Mouse (Mus musculus) adrenal gland, postnatal 14 days (tissue): ENCODE results near the gene Nat8f4. TPM values are rescaled to one million over a fixed set of nuclear protein-coding genes. Genes with fewer than 3 reads are reported as not detected.

Experiments
- total RNA-seq: library from RNA; stranded (reverse); gene quantifications from 2 replicates; pipeline ENCODE4 v1.2.3, GENCODE M21; 2021

Nat8f4 gene
- total RNA-seq, 1 experiment from 2014 or later: 6.1 TPM

Other genes with a start within 250 kb of the Nat8f4 start
- 0.53 and 1.1 TPM in 2 replicates for gene Nat8f7, start 191.7 kb downstream of the Nat8f4 start, total RNA-seq
- 0.68 TPM in 1 of 2 replicates, not detected in the other for gene Nat8f3, start 139.1 kb downstream of the Nat8f4 start, total RNA-seq
- gene Nat8f6, start 83.9 kb downstream of the Nat8f4 start, total RNA-seq: 0.41 and 0.45 TPM in 2 replicates
- 1.4 and 1.9 TPM in 2 replicates for gene Nat8f5, start 83.9 kb downstream of the Nat8f4 start, total RNA-seq
- 1.6 TPM in 2 replicates for gene Nat8, start 72.8 kb downstream of the Nat8f4 start, total RNA-seq
- 0.64 and 3.5 TPM in 2 replicates for gene Nat8f2, start 35.7 kb downstream of the Nat8f4 start, total RNA-seq
- 41.9 and 43.1 TPM in 2 replicates for gene Tprkb, start 7.0 kb upstream of the Nat8f4 start, total RNA-seq
- gene Nat8f1, start 10.8 kb upstream of the Nat8f4 start, total RNA-seq: 23.5 and 47.2 TPM in 2 replicates
- 115 and 124 TPM in 2 replicates for gene Dusp11, start 56.8 kb upstream of the Nat8f4 start, total RNA-seq
- not detected in 2 replicates for gene Figla, start 111.3 kb upstream of the Nat8f4 start, total RNA-seq
- 5.2 and 6.1 TPM in 2 replicates for gene Add2, start 123.8 kb upstream of the Nat8f4 start, total RNA-seq